Mouse (Mus musculus): ENCODE measurements around the gene Taar9.

DNA sequence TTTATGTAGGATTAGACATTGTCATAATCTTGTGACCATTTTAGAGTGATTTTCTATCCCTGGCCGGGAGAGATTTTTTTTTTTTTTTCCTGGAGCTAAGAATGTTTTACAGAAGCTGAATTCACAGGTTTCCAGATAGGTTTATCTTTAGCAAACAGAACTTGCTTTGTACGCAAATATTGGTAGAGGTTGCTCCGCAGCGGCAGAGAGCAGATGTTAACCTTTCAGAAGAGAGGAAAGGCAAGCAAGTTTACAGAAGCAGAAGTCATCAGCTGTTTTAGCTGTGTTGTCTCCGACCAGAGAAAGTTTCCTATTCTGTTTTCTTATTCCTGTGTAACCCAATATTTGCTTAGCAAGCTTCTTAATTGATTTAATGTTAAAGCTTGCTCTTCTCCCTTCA is 22.8 kb downstream of the Taar9 start:
- TF ChIP-seq CTCF (IDR thresholded peaks at IDR 0.05) (no peak), POLR2A (IDR thresholded peaks at IDR 0.05; ENCODE audit: insufficient read depth, low read depth, low read length) (no peak), EP300 (IDR thresholded peaks at IDR 0.05; ENCODE audit: insufficient read depth, low read depth, low read length) (no peak)
